Comparison of ENCODE assay signal across 14 mouse cellular contexts in genomic region chr6:52031181-52031580, GRCm38 (mm10). TPM values are rescaled to one million over a fixed set of nuclear protein-coding genes. Genes with fewer than 3 reads are reported as not detected.
DNase-seq lines count a peak whose midpoint lies in the region; TF ChIP-seq lines count a peak whose summit lies in the region.
"Had no signal": no experiment of that assay in that cellular context is flagged by ENCODE, and none has a peak within 500 bp of the region (broad histone marks: within the 10 kb centered on the region; RNA-seq: fewer than 3 reads in every experiment).

No protein-coding gene starts in this region.

- peak; percentile 50 for DNase-seq in embryo, embryonic 10.5 days (ENCODE audit: low spot score)
- DNase-seq in embryo, embryonic 10 days (ENCODE audit: low spot score): no peak
- DNase-seq in lung, postnatal 10 days: peak; percentile 29
- DNase-seq in lung, postnatal 25 days (ENCODE audit: low spot score): no peak
- peak; percentile 54 for DNase-seq in NIH3T3 (ENCODE audit: low read depth)
- DNase-seq in brain, embryonic 14.5 days (ENCODE audit: low read depth): peak; percentile 77
- no peak for DNase-seq in layer of hippocampus, postnatal 14 days (ENCODE audit: low spot score in 2 of 2)
- no peak for DNase-seq in natural killer cell, adult 2 months (ENCODE audit: low spot score in 2 of 2)
- DNase-seq: B cell, adult 2 months; cerebellum, postnatal 10 days; gastrocnemius, postnatal 25 days; heart, postnatal 14 days; kidney, adult 8-10 months; thymus, postnatal 14 days had no signal

- TF ChIP-seq CTCF in brain, embryonic 14.5 days (IDR thresholded peaks at IDR 0.05; ENCODE audit: borderline replicate concordance, extremely low read depth, insufficient read depth, insufficient read length): no peak

- TF ChIP-seq POLR2A in brain, embryonic 14.5 days (IDR thresholded peaks at IDR 0.05; ENCODE audit: borderline replicate concordance, extremely low read depth, insufficient read depth, insufficient read length, poor library complexity, severe bottlenecking): no peak

RNA-seq across cellular contexts. Expression of gene Skap2, which starts 18.8 kb away (rescaled TPM):
- polyA plus RNA-seq in brain, embryonic 14.5 days (2012; rRNA removed): 6.3 and 10.3 TPM in 2 replicates
- 10 to 100 TPM; 10.8 to 11.0 TPM for total RNA-seq in layer of hippocampus, postnatal 14 days (2021)

Comparison
In these comparisons a context has a peak if more than half of its experiments do, and no peak if none do; other contexts are left out.
1. DNase-seq: peak in embryo, embryonic 10.5 days (single experiment), lung, postnatal 10 days (single experiment), NIH3T3 (single experiment) and brain, embryonic 14.5 days (single experiment); none in embryo, embryonic 10 days (single experiment), lung, postnatal 25 days (single experiment), layer of hippocampus, postnatal 14 days (0 of 2) and natural killer cell, adult 2 months (0 of 2).